ENCODE assay signal across 12 mouse cellular contexts in the genomic region with DNA sequence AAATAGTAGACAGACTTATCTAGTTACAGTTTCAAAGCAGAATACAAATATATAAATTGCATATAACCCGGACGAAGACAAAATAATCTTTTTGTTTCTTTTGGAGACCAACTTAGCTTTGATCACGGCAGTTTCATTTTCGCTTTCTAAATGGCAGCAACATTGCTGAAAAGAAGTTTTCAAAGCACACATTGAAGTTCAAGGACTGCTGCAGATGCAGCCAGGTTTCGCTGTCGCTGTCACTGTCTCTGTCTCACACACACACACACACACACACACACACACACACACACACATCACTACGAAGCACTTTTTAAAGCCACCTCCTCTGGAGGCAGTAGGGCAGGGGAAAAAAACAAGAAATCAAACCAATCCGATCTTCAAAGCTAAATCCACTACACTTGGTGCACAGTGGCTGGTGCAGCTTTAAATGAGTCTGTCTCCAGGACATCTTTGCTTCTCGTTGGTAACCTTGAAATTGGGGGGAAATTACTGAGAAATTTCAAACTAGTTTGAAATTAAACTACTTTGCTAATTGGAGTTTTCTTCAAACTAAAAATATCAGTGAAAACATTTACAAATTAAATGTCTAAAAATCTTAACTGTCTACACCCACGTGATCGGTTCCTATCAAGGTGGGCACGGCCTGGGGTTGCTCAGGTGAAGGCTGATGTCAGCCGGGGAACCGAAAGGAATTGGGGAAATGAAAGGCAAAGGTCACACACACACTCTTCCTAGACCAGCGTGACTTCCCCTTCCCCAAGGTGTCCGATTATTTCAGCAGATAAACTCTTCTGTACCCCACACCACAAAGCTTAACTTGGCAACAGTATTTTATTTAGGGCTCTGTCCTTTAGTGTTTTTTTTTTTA. TPM values are rescaled to one million over a fixed set of nuclear protein-coding genes. Genes with fewer than 3 reads are reported as not detected.
DNase-seq lines count a peak whose midpoint lies in the region; ATAC-seq and TF ChIP-seq lines count a peak whose summit lies in the region.
"Had no signal": no experiment of that assay in that cellular context is flagged by ENCODE, and none has a peak within 500 bp of the region (broad histone marks: within the 10 kb centered on the region; RNA-seq: fewer than 3 reads in every experiment).

No protein-coding gene starts in this region.

- peaks cover 9% of the 10 kb centered on the region; the same call in 1 of the 2 replicates for H3K36me3 ChIP-seq in lung, postnatal 0 days (ENCODE audit: insufficient read depth, low read length)

- DNase-seq in gastrocnemius, adult 2 months: no peak
- no peak for DNase-seq in gastrocnemius, adult 18-20 months (ENCODE audit: low spot score)
- peak; percentile 23 for DNase-seq in lung, postnatal 0 days (ENCODE audit: low spot score)
- DNase-seq in lung, adult 18-20 months: no peak
- DNase-seq in thymus, postnatal 14 days: peak; percentile 65
- DNase-seq in urinary bladder, postnatal 14 days (ENCODE audit: low spot score): no peak
- no peak for DNase-seq in retina, embryonic 14.5 days (ENCODE audit: low spot score)
- DNase-seq: gastrocnemius, postnatal 14 days; kidney, adult 8-10 months had no signal

- no peaks in the 10 kb centered on the region for H3K9me3 ChIP-seq in lung, postnatal 0 days (ENCODE audit: low read length)
- H3K9me3 ChIP-seq: embryonic facial prominence, embryonic 12.5 days; limb, embryonic 13.5 days had no signal

- WGBS in lung, postnatal 0 days: 73% methylated on average over 16 of the region's 16 CpGs

- H3K4me3 ChIP-seq in gastrocnemius, adult 2 months: peak overlapping the region; percentile 46
- no peak overlapping the region for H3K4me3 ChIP-seq in lung, postnatal 0 days (ENCODE audit: low read depth, low read length)
- H3K4me3 ChIP-seq: embryonic facial prominence, embryonic 12.5 days; limb, embryonic 13.5 days had no signal

- no peak overlapping the region; the same call in 1 of the 2 replicates for H3K4me2 ChIP-seq in lung, postnatal 0 days (replicated peaks; ENCODE audit: low read depth, low read length)
- H3K4me2 ChIP-seq: embryonic facial prominence, embryonic 12.5 days; limb, embryonic 13.5 days had no signal

- no peak overlapping the region for H3K9ac ChIP-seq in lung, postnatal 0 days (replicated peaks; ENCODE audit: low read depth)
- H3K9ac ChIP-seq: embryonic facial prominence, embryonic 12.5 days; limb, embryonic 13.5 days had no signal

- intact Hi-C loops in gastrocnemius, adult 2 months (cut with DNase I): no loop called here

- no peaks in the 10 kb centered on the region for H3K27me3 ChIP-seq in lung, postnatal 0 days (replicated peaks; ENCODE audit: insufficient read depth, low read length)
- H3K27me3 ChIP-seq: embryonic facial prominence, embryonic 12.5 days; limb, embryonic 13.5 days had no signal

- no peak for TF ChIP-seq CTCF in gastrocnemius, adult 2 months (IDR thresholded peaks at IDR 0.05)
- TF ChIP-seq CTCF in lung, postnatal 0 days (IDR thresholded peaks at IDR 0.05): no peak

- no peak for TF ChIP-seq EP300 in lung, postnatal 0 days (IDR thresholded peaks at IDR 0.05)

- no peak for ATAC-seq in lung, postnatal 0 days
- peak; percentile 81 to 83 for ATAC-seq in hematopoietic stem cell, adult 5-6 weeks (replicated peaks in 1 of 2; ENCODE audit: insufficient read depth in 1 of 2, low FRiP score in 2 of 2, low TSS enrichment in 1 of 2, low read depth in 1 of 2, poor library complexity in 2 of 2, severe bottlenecking in 2 of 2)

- no peaks in the 10 kb centered on the region for H3K4me1 ChIP-seq in lung, postnatal 0 days (ENCODE audit: insufficient read depth, low read depth, low read length)
- H3K4me1 ChIP-seq: embryonic facial prominence, embryonic 12.5 days; limb, embryonic 13.5 days had no signal

- peak overlapping the region; percentile 38; the same call in 1 of the 2 replicates for H3K27ac ChIP-seq in gastrocnemius, adult 2 months
- no peak overlapping the region; the same call in 1 of the 2 replicates for H3K27ac ChIP-seq in lung, postnatal 0 days (ENCODE audit: low read length)
- H3K27ac ChIP-seq: embryonic facial prominence, embryonic 12.5 days; limb, embryonic 13.5 days had no signal

RNA-seq across cellular contexts. Expression of a gene that starts 35.9 kb away (rescaled TPM):
- 1 to 10 TPM; 3.5 TPM for total RNA-seq in gastrocnemius, adult 2 months (2021)
- total RNA-seq in gastrocnemius, adult 18-20 months (2021): 1 to 10 TPM; 2.3 to 2.6 TPM
- 12.3 and 14.7 TPM in 2 replicates for polyA plus RNA-seq in lung, postnatal 0 days (2015; fragmentation: Nextera tagmentation; extraction: Ambion mirVana)
- total RNA-seq in hematopoietic stem cell, adult 5-6 weeks (2017): 57.2 and 58.0 TPM in 2 replicates

Comparison
In these comparisons a context has a peak if more than half of its experiments do, and no peak if none do; other contexts are left out.
1. DNase-seq: peak in lung, postnatal 0 days (single experiment) and thymus, postnatal 14 days (single experiment); none in gastrocnemius, adult 2 months (single experiment), gastrocnemius, adult 18-20 months (single experiment), lung, adult 18-20 months (0 of 2), urinary bladder, postnatal 14 days (single experiment) and retina, embryonic 14.5 days (single experiment).
2. RNA of a gene that starts 35.9 kb away (total RNA-seq): 57.2 to 58.0 TPM in hematopoietic stem cell, adult 5-6 weeks; 3.5 TPM in gastrocnemius, adult 2 months and 2.3 to 2.6 TPM in gastrocnemius, adult 18-20 months; every median in the first group is over 10 times any median in the second.